Mouse (Mus musculus): ENCODE measurements around the gene Emc8.

Gene Emc8

GRCm38 (mm10) chr8:120668374-120668905, at the start of gene Emc8:
TSS of gene Emc8 (minus strand) at chr8:120668573.
- DNase-seq, result peak in 1 of 2 experiments; percentile 58

- no peak for DNase-seq
Measured at GRCm38 (mm10) chr8:120715996-120716680, 47.8 kb upstream of the Emc8 start.

- DNase-seq, result peak in 1 of 2 experiments; percentile 27
Measured at GRCm38 (mm10) chr8:120715200-120715599, 46.8 kb upstream of the Emc8 start.

- DNase-seq, result no peak
Measured at GRCm38 (mm10) chr8:120709176-120709575, 40.8 kb upstream of the Emc8 start.

- no peak for DNase-seq
Measured at GRCm38 (mm10) chr8:120706193-120706592, 37.8 kb upstream of the Emc8 start.

- DNase-seq, result no peak
Measured at GRCm38 (mm10) chr8:120705163-120705562, 36.8 kb upstream of the Emc8 start.

- no peak for DNase-seq
Measured at GRCm38 (mm10) chr8:120704203-120704602, 35.8 kb upstream of the Emc8 start.

- no peak for DNase-seq
Measured at GRCm38 (mm10) chr8:120701758-120702465, 33.5 kb upstream of the Emc8 start.

GRCm38 (mm10) chr8:120700053-120700452, 31.7 kb upstream of the Emc8 start:
- no peak for DNase-seq

GRCm38 (mm10) chr8:120699565-120699964, 31.2 kb upstream of the Emc8 start:
- DNase-seq, result no peak

- peak in 1 of 2 experiments; percentile 27 for DNase-seq
Measured at GRCm38 (mm10) chr8:120699079-120699478, 30.7 kb upstream of the Emc8 start.

- peak in 1 of 2 experiments; percentile 37 for DNase-seq
Measured at GRCm38 (mm10) chr8:120698426-120698825, 30.1 kb upstream of the Emc8 start.

GRCm38 (mm10) chr8:120697979-120698272, 29.6 kb upstream of the Emc8 start:
- DNase-seq, result peak in 1 of 2 experiments; percentile 59

- peak; percentile 46 to 70 for DNase-seq
Measured at GRCm38 (mm10) chr8:120697154-120697978, 29.0 kb upstream of the Emc8 start.

- no peak for DNase-seq
Measured at GRCm38 (mm10) chr8:120696401-120697153, 28.2 kb upstream of the Emc8 start.

- DNase-seq, result peak; percentile 55 to 74
Measured at GRCm38 (mm10) chr8:120693861-120694493, 25.6 kb upstream of the Emc8 start.

GRCm38 (mm10) chr8:120692934-120693333, 24.6 kb upstream of the Emc8 start:
- DNase-seq, result peak in 1 of 2 experiments; percentile 29

GRCm38 (mm10) chr8:120688511-120688910, 20.1 kb upstream of the Emc8 start:
- no peak for DNase-seq

- DNase-seq, result peak; percentile 69 to 73
Measured at GRCm38 (mm10) chr8:120687786-120688185, 19.4 kb upstream of the Emc8 start.

- no peak for DNase-seq
Measured at GRCm38 (mm10) chr8:120686576-120686975, 18.2 kb upstream of the Emc8 start.

GRCm38 (mm10) chr8:120686051-120686450, 17.7 kb upstream of the Emc8 start:
- DNase-seq, result no peak

GRCm38 (mm10) chr8:120685591-120685990, 17.2 kb upstream of the Emc8 start:
- no peak for DNase-seq

Measured in kidney, postnatal 36 days (tissue).